9 mouse cellular contexts compared by ENCODE assay signal in genomic region chr17:29730510-29731265, GRCm38 (mm10). TPM values are rescaled to one million over a fixed set of nuclear protein-coding genes. Genes with fewer than 3 reads are reported as not detected.
DNase-seq lines count a peak whose midpoint lies in the region; ATAC-seq lines count a peak whose summit lies in the region.
"Had no signal": no experiment of that assay in that cellular context is flagged by ENCODE, and none has a peak within 500 bp of the region (broad histone marks: within the 10 kb centered on the region; RNA-seq: fewer than 3 reads in every experiment).

No protein-coding gene starts in this region.

- WGBS in heart, embryonic 10.5 days: 60% methylated on average over 13 of the region's 13 CpGs
- WGBS in forebrain, embryonic 10.5 days: 45% methylated on average over 13 of the region's 13 CpGs
- 53% methylated on average over 13 of the region's 13 CpGs for WGBS in midbrain, embryonic 11.5 days

- H3K36me3 ChIP-seq in heart, embryonic 10.5 days: no peaks in the 10 kb centered on the region
- H3K36me3 ChIP-seq in forebrain, embryonic 10.5 days (replicated peaks): no peaks in the 10 kb centered on the region
- H3K36me3 ChIP-seq in midbrain, embryonic 11.5 days (ENCODE audit: control insufficient read depth, insufficient read depth, low read length): no peaks in the 10 kb centered on the region
- H3K36me3 ChIP-seq: kidney, embryonic 15.5 days had no signal

- no peaks in the 10 kb centered on the region for H3K27me3 ChIP-seq in heart, embryonic 10.5 days (ENCODE audit: insufficient read depth, poor library complexity, severe bottlenecking)
- no peaks in the 10 kb centered on the region for H3K27me3 ChIP-seq in forebrain, embryonic 10.5 days (ENCODE audit: poor library complexity, severe bottlenecking)
- no peaks in the 10 kb centered on the region for H3K27me3 ChIP-seq in midbrain, embryonic 11.5 days (ENCODE audit: control insufficient read depth, insufficient read depth, low read length)
- H3K27me3 ChIP-seq: kidney, embryonic 15.5 days had no signal

- DNase-seq in heart, embryonic 10.5 days (ENCODE audit: low spot score): no peak
- DNase-seq in heart, postnatal 10 days: no peak
- DNase-seq in adrenal gland, postnatal 10 days: peak; percentile 83
- no peak for DNase-seq in forebrain, embryonic 10.5 days (ENCODE audit: extremely low spot score, low spot score)
- no peak for DNase-seq in midbrain, embryonic 11.5 days (ENCODE audit: low spot score, missing footprints)
- no peak for DNase-seq in gastrocnemius, postnatal 10 days
- DNase-seq in left cerebral cortex, adult 9 months (ENCODE audit: low spot score in 2 of 2): no peak
- DNase-seq in thymus, postnatal 10 days (ENCODE audit: low spot score in 2 of 2): no peak

- H3K9me3 ChIP-seq in heart, embryonic 10.5 days: no peaks in the 10 kb centered on the region
- H3K9me3 ChIP-seq in forebrain, embryonic 10.5 days: no peaks in the 10 kb centered on the region
- no peaks in the 10 kb centered on the region for H3K9me3 ChIP-seq in midbrain, embryonic 11.5 days (ENCODE audit: control insufficient read depth, low read length)
- H3K9me3 ChIP-seq: kidney, embryonic 15.5 days had no signal

- H3K9ac ChIP-seq in midbrain, embryonic 11.5 days (ENCODE audit: low read length): peak overlapping the region; percentile 40; the same call in 1 of the 2 replicates
- H3K9ac ChIP-seq: kidney, embryonic 15.5 days had no signal

- intact Hi-C loops in heart, postnatal 10 days (cut with DNase I): no loop called here

- H3K27ac ChIP-seq in heart, embryonic 10.5 days: peak overlapping the region; percentile 53; the same call in 1 of the 2 replicates
- peak overlapping the region; percentile 77 for H3K27ac ChIP-seq in forebrain, embryonic 10.5 days
- peak overlapping the region; percentile 85 for H3K27ac ChIP-seq in midbrain, embryonic 11.5 days (ENCODE audit: low read depth, low read length)
- H3K27ac ChIP-seq: kidney, embryonic 15.5 days had no signal

- peaks cover 18% of the 10 kb centered on the region for H3K4me1 ChIP-seq in heart, embryonic 10.5 days
- peaks cover 23% of the 10 kb centered on the region for H3K4me1 ChIP-seq in forebrain, embryonic 10.5 days
- H3K4me1 ChIP-seq in midbrain, embryonic 11.5 days (ENCODE audit: control insufficient read depth, insufficient read depth, low read length): peaks cover 20% of the 10 kb centered on the region

- H3K4me3 ChIP-seq in heart, embryonic 10.5 days: no peak overlapping the region
- no peak overlapping the region for H3K4me3 ChIP-seq in forebrain, embryonic 10.5 days
- no peak overlapping the region for H3K4me3 ChIP-seq in midbrain, embryonic 11.5 days (ENCODE audit: low read depth, low read length)
- H3K4me3 ChIP-seq: kidney, embryonic 15.5 days had no signal

- H3K4me2 ChIP-seq in midbrain, embryonic 11.5 days: no peak overlapping the region
- H3K4me2 ChIP-seq: kidney, embryonic 15.5 days had no signal

- peak; percentile 36 for ATAC-seq in midbrain, embryonic 11.5 days (ENCODE audit: low FRiP score)

RNA-seq across cellular contexts. Expression of gene Ccdc167, which starts 13.8 kb away (rescaled TPM):
- polyA plus RNA-seq in heart, embryonic 10.5 days (2016; fragmentation: Nextera tagmentation; extraction: Ambion mirVana): 18.2 and 19.0 TPM in 2 replicates
- total RNA-seq in heart, postnatal 10 days (2021): 10 to 100 TPM; 15.9 to 17.1 TPM
- total RNA-seq in adrenal gland, postnatal 10 days (2021): 10 to 100 TPM; 12.7 to 17.2 TPM
- 16.0 and 17.9 TPM in 2 replicates for polyA plus RNA-seq in forebrain, embryonic 10.5 days (2016; fragmentation: Nextera tagmentation; extraction: Ambion mirVana)
- polyA plus RNA-seq in midbrain, embryonic 11.5 days (2014; fragmentation: Nextera tagmentation; extraction: Ambion mirVana): 13.5 and 17.0 TPM in 2 replicates
- 1 to 10 TPM; 6.2 to 9.3 TPM for total RNA-seq in gastrocnemius, postnatal 10 days (2021)
